Mouse (Mus musculus) kidney, postnatal 10 days (tissue): Measurements from ENCODE around the gene C2cd4d.
A peak's percentile ranks its signal among the peaks of the same experiment; 100 is the strongest.

Experiments used
- DNase-seq: peaks from one replicate; pipeline ENCODE4 v3.0.0; 2021; ENCODE audit warnings: mixed read lengths

Gene C2cd4d

DNA sequence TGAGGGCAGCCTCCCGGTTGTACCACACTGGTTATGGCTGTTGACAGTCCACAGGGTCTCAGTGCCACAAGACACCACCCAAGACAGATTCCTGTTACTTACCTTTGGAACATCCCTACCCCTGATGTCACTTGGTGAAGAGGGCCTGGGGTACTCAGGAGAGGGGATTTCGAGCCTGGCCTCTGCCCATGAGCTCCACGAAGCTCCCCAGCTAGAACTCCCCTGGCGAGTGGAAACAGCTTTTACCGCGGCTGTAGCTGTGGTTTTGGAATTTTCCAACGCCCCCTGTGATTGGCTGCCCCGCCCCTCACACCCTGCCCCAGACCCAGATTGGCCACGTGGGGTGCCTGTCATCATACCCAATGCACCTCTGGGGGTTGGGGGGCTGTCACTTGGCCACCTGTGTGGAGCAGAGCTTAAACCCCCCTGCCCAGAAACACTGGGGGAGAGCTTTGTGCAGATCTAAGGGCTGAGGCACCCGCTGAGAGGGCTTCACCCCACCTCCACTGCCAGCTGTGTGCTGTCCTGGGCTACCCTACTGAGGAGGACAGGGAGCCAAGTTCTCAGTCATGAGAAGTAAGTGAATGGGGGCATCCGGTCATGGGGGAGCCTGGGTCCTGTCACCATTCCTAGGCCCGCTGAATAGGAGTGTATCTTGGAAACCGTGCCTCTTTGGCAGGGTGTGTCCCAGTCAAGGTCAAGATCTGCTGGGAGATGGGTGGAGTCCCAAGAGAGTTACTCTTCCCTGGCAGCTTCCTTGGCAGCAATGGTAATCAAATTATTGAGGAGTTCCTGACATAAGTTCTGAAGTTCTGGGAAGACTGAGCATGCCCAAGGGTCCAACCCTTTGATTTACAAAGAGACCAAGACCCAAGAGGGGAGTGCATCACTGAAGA lies 15.0 kb downstream of the C2cd4d start:
- DNase-seq, result no peak

DNA sequence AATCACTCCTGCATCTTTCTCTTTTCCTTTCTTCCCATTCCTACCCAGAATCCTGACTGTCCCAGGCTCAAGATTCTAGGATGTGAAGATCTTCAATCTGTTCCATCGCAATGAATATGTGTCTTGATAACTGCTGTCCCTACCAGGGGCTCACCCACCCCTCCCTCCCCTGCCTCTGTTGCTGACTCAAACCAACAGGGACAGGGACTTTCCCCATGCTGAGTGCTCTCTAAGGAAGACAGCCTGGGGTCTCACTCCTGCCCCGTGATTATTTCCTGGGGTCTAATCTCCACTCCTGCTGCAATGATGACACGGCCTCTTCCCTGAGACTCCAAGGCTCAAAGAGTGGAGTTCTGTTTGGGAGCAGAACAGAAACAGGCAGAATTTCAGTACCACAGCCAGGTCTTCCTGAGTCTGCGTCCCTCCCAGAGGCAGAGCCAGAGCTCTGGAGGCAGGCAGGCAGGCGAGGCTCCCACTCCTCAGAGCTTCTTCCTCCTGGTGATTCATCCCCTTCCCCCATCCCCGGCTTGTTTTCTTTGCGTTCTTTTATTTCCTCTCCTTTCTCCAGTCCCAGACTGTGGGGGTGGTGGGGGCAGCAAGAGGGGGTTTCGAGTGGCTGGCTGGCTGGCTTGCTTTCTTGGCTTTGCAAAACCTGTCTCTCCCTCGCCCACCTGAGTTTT lies 17.7 kb downstream of the C2cd4d start:
- DNase-seq, result no peak

DNA sequence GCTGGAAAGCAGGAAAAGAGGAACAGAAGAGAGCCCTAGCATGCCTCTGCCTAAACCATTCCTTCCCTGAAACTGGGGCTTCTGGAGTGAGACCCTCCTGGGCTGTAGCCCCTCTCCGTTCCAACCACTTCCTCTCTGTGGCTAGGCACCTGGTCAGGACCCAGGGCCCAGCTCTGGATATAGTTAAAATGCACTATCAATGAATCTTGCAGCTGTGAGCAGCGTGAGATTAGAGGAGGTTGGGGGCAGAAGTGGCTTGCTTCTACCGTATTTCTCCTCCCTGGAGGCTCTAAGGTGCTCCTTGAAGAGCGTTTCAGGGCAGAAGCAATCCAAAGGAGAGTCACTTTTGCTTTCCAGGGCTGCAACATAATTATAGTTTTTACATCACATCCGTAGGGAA lies 20.1 kb downstream of the C2cd4d start:
- no peak for DNase-seq

DNA sequence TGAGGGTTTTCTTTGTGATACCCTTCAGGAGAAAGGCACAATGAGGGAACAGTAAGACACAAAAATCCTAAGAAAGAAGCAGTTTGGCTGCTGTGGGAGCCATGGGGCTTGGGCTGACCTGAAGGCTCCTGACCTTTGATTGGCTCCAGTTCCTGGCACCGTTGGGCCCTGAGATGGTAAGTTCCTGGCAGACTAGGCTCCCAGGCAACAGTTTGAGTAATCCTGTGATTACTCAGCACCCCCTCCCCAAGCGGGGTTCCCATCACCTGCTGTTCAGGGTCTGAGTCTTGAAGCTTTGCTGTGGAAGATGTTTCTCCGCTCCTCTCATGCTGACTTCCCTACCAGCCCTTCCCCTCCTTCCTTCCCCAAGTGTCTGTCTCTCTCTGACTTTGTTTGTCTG lies 21.2 kb downstream of the C2cd4d start:
- no peak for DNase-seq

DNA sequence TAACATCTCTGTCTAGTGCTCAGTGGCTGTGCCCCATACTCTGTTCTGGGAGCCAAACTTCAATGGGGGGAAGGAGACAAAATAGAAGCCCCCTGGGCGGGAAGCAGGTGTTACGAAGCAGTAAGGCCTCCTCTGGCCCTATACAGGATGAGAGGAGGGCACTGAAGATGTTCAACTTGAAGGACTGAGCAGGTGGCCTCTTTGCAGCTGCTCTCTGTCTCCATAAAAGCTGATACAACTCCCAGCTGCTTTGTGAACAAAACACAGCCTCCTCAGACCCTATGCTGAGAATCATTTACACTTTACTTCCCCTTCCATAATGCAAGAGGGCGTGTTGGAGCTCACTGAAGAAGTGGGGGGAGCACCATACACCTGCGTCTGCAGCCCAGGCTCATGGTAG lies 24.4 kb downstream of the C2cd4d start:
- no peak for DNase-seq

DNA sequence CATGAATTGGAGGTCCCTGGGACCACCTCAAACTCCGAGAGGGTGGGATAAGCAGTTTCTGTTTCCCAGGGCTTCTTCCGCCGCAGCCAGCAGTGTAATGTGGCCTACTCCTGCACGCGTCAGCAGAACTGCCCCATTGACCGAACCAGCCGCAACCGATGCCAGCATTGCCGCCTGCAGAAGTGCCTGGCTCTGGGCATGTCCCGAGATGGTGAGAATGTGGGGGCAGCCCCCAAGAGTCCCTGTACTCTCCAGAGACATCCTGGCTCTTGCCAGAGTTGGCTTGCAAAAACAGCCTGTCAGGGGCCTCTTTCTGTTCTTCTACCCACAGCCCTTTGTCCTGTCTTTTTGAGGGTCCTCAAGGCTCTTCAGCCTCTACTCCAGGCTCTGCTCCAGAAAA lies 25.2 kb downstream of the C2cd4d start:
- no peak for DNase-seq

DNA sequence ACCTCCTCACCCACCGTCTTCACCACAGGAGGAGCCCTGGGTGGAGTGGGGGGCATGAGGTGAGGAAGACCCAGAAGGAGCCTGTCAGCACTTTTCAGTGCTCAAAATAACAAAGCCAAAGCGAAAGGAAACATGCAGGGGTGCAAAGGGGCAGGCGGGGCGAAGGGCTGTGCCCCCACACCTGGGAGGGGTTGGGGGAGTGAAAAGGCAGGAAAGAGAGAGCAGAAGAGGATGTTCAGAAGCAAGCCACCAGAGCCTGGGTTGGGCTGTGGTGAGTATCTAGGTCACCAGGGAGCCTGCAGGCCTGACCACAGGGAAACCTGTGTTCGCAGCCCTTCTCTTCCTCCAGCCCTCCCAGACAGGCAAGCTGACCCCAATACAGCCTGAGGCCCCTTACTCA lies 25.8 kb downstream of the C2cd4d start:
- DNase-seq, result no peak

DNA sequence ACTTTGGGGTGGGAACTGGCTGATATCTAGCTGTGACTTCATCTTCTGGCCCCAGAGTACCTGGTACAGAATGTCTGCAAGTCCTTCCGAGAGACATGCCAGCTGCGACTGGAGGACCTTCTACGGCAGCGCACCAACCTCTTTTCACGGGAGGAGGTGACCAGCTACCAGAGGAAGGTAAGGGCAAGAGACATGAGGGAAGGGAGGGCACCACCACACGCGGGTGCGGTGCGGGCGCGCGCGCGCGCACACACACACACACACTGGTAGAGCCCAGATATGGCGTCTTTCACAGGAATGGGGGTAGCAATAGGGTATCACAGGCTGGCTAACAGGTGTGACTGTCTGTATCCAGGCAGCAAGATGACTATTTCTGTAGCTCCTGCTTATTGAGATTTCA lies 27.2 kb downstream of the C2cd4d start:
- DNase-seq, result no peak

DNA sequence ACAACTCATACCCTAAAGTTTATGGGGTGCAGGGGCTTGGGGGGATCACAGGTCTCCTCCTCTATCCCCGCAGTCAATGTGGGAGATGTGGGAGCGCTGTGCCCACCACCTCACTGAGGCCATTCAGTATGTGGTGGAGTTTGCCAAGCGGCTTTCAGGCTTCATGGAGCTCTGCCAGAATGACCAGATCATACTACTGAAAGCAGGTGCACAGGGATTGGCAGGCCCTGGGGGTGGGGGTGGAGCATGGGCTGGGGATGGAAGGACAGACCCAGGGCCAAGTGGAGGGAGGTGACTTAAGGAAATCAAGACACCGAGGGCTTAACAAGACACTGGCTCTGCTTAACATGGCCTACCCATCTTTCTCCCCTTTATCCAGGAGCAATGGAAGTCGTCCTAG lies 28.8 kb downstream of the C2cd4d start:
- DNase-seq, result no peak

DNA sequence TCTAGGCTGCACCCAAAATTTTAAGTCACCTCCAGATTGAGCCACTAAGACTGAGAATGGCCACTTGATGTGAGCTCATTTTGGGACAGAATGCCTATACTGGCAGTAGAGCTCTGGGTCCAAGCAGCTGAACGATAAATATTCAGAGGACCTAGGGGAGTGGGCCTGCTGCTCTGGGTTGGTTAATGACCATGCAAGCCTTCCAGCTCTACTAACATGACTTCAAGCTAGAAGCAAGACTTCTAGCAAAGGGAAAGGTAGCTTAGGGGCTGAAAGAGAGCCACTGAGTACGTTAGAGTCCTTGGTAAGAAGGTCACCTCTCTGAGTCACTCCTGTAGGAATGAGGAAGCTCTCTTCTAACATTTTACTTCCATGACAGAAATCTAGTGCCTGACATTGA lies 29.9 kb downstream of the C2cd4d start:
- DNase-seq, result no peak

DNA sequence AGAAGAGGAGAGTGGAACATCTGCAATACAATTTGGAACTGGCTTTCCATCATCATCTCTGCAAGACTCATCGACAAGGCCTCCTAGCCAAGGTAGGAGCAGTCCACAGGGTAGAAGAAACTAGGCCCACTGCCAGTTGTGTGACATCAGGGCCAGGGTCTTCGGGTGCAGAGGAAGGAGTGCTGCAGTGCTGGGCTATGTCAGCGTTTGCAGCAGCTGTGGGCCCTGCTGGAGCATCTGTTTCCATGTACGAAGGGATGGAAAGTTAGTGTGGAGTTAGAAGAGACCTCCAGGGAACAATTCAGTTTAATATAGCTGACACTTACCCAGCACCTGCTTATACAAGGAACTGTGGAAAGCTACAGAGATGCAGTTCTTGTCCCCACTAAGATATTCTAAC lies 30.8 kb downstream of the C2cd4d start:
- DNase-seq, result no peak

DNA sequence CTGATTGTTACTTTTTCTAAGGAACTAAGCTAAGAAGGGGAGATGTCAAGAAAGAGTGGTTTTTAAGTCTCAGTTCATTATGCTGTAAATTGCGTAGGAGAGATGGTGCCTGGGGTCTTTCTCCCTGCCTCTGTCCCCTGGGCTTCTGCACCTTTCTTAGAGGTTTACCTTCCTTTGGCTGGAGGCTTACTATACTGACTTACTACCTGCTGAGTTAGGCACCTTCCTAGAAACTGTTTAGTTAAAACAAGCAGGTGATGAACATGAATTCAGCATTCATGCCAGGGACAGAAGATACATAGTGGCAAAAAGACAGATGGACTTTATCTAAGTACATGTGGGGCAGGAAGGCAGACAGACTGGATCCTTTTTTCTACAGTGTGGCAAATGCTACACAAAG lies 34.1 kb downstream of the C2cd4d start:
- no peak for DNase-seq

DNA sequence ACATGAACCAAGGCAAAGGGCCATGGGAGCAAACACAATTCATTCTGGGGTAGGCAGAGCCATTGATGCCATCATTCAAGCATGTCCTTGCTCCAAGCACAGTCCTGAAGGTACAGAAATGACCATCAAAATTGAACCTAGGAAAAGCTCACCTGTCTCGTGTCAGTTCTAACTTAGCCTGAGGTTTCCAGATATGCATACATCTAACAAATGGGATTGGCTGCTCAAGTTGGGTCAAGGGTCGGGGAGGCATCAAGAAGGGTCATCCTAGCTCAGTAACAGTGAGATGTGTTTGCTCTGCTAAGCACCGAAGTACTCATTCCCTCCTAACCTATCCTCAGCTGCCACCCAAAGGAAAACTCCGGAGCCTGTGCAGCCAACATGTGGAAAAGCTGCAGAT lies 34.6 kb downstream of the C2cd4d start:
- no peak for DNase-seq

DNA sequence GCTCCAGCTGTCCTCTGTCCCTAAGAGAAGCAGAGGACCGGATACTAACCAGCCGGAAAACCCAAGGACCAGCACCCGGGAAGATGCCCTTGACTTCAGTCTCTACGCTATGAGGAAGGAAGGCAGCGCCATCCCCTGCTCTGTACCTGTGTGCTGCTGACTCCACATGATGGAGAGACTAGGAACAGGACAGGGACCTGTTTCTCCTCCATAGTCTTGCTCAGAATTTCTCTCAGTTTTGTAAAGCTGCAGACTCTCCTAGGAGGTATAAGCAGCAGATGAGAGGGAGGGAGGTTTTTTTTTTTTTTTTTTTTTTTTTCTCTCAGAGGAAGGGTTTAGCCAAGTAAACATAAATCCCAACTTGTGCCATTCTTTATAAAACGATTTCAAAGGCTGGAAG lies 36.0 kb downstream of the C2cd4d start, which contains the start of gene Lingo4:
TSS of gene Lingo4 (plus strand) at position 301 of the 400 bp plus-strand sequence.
- DNase-seq, result no peak

DNA sequence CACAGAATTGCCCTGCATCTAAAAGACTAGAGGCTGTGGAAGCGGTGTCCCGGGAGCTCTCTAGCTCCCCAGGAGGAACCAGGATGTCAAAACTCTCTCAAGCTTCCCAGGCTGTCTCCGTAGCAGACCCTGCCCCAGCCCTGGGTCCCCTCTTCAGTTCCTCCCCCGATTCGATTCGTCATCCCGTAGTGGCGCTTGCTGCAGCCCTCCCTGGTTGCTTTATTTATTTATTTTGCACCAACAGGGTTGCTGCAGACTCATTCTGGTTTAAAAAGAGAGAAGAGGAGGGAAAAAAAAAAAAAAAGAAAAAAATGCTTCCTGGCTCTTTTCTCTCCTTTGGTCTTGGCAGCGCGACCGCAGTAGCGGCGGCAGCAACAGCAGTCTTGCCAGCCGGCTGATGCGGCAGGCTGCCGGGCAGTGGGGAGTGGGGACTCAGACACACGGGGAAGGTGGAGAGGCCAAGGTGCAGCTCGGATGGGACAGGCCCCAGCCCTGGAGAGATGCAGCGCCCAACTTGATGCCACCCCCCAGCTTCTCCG lies 36.8 kb downstream of the C2cd4d start:
- peak; percentile 28 for DNase-seq

DNA sequence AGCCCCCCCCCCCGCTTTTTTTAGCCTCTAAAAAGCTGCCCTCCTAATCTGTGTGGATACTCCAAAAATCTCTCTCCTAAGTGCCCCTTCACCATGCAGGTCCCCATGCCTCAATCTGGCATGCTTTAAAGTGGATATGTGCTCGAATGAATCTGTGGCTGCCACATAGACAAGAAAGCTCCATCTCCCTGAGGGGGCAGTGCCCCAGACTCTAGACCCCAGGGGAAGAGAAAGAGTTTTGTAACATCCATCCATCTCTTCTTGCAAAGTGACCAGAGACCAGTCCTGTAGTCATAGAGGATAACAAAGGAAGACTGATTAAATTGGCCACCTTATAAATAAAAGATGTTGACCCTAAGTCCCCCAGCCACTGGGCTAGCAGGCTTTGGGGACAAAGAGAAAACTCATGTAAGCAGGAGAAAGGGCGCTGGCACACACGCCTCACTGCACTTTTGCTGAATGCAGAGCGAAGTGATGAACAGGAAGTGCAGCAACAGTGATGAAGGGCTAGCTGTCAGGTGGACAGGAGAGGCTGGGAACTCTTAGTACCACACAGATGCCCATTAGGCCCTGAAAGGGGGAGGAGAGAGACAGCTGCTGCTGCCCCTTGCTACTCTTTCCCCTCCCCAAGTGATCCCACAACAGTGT lies 37.5 kb downstream of the C2cd4d start:
- no peak for DNase-seq

DNA sequence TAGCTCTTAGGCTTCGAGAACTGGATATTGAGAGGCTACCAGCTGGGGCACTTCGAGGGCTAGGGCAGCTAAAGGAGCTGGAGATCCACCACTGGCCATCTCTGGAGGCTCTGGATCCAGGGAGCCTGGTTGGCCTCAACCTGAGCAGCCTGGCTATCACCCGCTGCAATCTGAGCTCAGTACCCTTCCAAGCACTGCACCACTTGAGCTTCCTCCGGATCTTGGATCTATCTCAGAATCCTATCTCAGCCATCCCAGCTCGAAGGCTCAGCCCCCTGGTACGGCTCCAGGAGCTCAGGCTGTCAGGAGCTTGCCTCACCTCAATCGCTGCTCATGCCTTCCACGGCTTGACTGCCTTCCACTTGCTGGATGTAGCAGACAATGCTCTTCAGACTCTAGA lies 40.2 kb downstream of the C2cd4d start:
- DNase-seq, result no peak

DNA sequence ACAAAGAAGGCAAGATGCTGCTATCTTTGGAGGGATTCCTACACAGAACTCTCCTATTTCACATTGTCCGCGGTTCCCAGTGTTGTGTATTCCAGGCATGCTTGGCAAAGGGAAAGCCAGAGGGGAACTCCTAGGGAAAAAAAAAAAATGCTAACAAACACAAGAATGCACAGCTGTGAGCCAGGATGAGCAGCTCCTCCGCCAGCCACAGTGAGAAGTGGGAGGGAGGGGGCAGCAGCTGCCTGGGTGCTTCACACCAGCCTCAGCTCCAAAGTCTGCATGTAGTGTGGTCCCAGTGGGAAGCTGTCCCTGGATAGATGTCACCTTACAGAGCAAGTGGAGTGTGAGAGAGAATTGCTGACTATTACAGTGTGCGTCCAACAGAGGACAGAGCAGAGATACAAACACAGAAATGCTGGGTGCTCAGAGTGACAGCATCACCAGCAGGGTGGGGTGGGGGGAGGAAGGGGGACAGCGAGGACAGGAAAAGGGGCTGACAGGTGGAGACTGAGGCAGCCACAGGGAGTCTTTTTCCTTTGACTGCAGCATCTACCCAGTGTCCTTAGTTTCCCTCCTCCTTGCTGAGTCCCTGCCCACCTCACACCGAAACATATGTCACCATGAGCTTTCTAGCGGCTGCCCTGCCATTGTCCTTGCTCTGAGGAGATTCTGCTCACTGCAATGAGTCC lies 42.3 kb downstream of the C2cd4d start:
- peak; percentile 23 for DNase-seq

DNA sequence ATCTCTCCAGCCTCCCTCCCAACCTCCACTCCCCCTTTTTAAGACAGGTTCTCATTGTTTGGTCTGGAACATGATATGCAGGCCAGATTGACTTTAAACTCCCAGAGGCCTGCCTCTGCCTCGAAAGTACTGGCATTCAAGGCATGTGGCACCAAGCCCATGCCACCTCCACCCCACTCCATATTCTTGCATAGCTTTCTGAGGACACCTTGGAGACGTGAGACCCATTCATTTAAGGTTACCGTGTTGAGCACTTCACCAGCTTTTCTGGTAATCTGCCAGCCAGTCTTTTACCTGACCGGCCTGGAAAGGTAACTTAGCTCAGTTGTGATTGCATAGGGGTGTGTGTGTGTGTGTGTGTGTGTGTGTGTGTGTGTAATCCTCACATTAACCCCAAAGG lies 43.3 kb downstream of the C2cd4d start:
- DNase-seq, result no peak

DNA sequence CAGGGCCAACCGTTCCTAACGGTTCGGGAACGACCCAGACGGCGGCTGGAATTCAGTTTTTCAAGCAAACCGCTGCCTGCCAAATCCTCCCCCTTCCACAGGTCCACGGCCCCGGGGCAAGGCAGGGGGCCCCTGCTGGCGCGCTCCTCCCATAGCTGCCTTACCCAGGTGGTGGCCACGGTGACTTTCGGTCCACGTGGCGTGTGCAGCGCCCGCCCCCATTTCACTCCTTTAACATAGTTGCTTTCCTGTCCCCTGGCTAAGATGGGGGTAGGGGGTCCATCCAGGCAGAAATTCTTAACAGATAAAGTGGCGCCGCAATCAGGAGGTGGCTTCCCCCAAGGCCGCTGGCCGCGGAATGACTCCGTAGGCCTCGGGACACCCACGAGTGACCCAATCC lies 50.3 kb downstream of the C2cd4d start:
- no peak for DNase-seq

DNA sequence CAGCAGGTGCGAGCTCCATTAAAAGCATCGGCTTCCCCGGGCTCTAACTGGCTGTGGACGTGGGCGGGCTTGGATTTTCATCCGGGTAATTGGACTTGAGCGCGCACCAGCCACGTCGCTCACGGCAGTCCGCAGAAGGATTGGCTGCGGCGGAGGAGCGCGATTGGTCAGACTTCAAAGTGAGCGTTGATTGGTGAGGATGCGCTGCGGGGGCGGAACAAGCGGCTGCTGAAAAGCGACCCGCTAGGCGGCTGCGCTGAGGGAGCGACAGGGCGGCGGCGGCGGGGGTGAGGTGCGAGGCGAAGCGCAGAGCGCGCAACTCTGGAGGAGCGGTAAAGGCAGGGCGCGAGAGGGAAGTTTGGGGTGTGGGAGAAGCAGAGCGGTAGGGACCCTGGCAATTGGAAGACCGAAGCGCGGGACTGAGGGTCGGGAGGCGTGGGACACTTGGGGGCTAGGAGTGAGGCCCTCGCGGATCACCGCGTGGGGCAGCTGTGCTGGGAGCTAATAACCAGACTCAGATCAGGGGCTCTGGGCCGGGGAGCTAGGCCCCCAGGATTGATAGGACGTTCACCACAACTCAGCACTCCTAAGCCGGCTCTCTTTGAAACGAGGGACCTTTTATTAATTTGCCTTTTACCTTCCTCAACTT lies 50.9 kb downstream of the C2cd4d start, which contains the start of gene Tdrkh:
TSS of gene Tdrkh (plus strand) at position 243 of the 649 bp plus-strand sequence.
- peak; percentile 96 for DNase-seq
